Mouse (Mus musculus) gastrocnemius, postnatal 14 days (tissue): ENCODE results near the gene Gm12248. TPM values are rescaled to one million over a fixed set of nuclear protein-coding genes. Genes with fewer than 3 reads are reported as not detected.

Experiments used
- total RNA-seq, 2 experiments: library from RNA; stranded (reverse); gene quantifications; 2 replicates each; pipeline ENCODE4 v1.2.3; 2021

Gm12248 gene
- total RNA-seq, 2 experiments from 2014 or later, result not detected

Other genes with a start within 250 kb of the Gm12248 start
- 10 to 100 TPM; 61.9 to 74.6 TPM for gene Larp1, start 84.1 kb downstream of the Gm12248 start, total RNA-seq
- gene Cnot8, start 11.0 kb upstream of the Gm12248 start, total RNA-seq, result 10 to 100 TPM; 31.3 to 32.1 TPM
- gene Gemin5, start 75.4 kb upstream of the Gm12248 start, total RNA-seq, result 10 to 100 TPM in 1 of 2 experiments, 1 to 10 TPM in 1; 9.5 to 10.8 TPM
- gene Mrpl22, start 78.5 kb upstream of the Gm12248 start, total RNA-seq, result 10 to 100 TPM; 39.7 to 43.8 TPM
- gene Igtp, start 106.4 kb upstream of the Gm12248 start, total RNA-seq, result 1 to 10 TPM; 3.5 to 3.7 TPM
- gene Irgm2, start 106.5 kb upstream of the Gm12248 start, total RNA-seq, result 1 to 10 TPM; 4.8 to 5.5 TPM
- gene 4930438A08Rik, start 181.7 kb upstream of the Gm12248 start, total RNA-seq, result not detected
- gene Zfp692, start 213.9 kb upstream of the Gm12248 start, total RNA-seq, result 1 to 10 TPM; 2.7 to 3.4 TPM
- gene Zfp672, start 237.2 kb upstream of the Gm12248 start, total RNA-seq, result 10 to 100 TPM; 43.0 to 45.1 TPM
- 10 to 100 TPM; 22.9 to 26.2 TPM for gene Sh3bp5l, start 237.6 kb upstream of the Gm12248 start, total RNA-seq